Mouse (Mus musculus) left cerebral cortex, postnatal 14 days (tissue): ENCODE results near the gene Gm3512. TPM values are rescaled to one million over a fixed set of nuclear protein-coding genes. Genes with fewer than 3 reads are reported as not detected.
"Not testable (repeated sequence)": the region's sequence is repeated elsewhere in the genome, so short reads cannot be mapped to it uniquely, and the experiment has no call there.

Source experiments
- DNase-seq, 2 experiments: peaks; one replicate each; pipeline ENCODE4 v3.0.0; 2021 to 2022; ENCODE audit warnings: low spot score in 2 of 2, mixed read lengths in 1 of 2
- intact Hi-C: fragments of 180-260 bp; cut with DNase I; formaldehyde crosslinking; loops from one replicate; pipeline ENCODE4 v1.15.1; 2025
- long read RNA-seq, 2 experiments: library from polyadenylated mRNA; stranded (forward); transcript quantifications; one replicate each; pipeline ENCODE4 v2.0.0; 2021
- total RNA-seq, 2 experiments: library from RNA; stranded (reverse); gene quantifications; 2 replicates each; pipeline ENCODE4 v1.2.3; 2021

Gene Gm3512
- total RNA-seq = 1 to 10 TPM in 1 of 2 experiments, under 1 TPM in 1; 0.70 to 1.1 TPM
- long read RNA-seq, experiment 1, partial matches to known transcripts = 0 of 1 reads
- long read RNA-seq, experiment 1, other reads (novel, unspliced or antisense) = 1 of 1 reads
- long read RNA-seq, experiment 2, partial matches to known transcripts = 0 of 1 reads
- long read RNA-seq, experiment 2, other reads (novel, unspliced or antisense) = 1 of 1 reads

GRCm38 (mm10) chr14:7174483-7174971 lies at the start of gene Gm3512:
Gm3512 (minus strand) TSS chr14:7174533.
- peak in 1 of 2 experiments; percentile 8 for DNase-seq
- intact Hi-C loops = not testable (repeated sequence)

DNA sequence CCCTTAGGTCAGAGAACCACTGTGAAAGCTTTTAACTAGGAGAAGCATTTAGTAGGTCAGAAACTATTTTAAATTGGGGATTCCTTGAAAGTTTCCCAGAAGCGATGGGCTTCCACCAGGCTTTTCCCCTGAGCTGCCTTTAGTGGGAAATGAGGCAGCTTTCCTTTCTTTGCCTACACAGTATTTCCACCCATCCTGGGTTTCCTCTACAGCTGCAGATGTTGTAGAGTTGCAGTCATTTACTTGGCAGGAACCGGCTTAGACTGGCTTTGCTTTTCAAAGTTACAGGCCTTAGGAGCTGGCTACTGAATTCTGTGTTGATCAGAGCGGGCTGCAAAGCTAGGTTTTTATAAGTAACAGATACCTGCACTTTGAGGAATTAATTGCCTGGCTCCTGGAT lies 25.7 kb upstream of the Gm3512 start:
- DNase-seq = peak; percentile 7 to 8
- intact Hi-C loops = not testable (repeated sequence)

- intact Hi-C loops, DNase-seq: not testable (repeated sequence)
Observed at GRCm38 (mm10) chr14:7194440-7194839, 20.1 kb upstream of the Gm3512 start, which contains the start of gene Gm16434. Gm16434 (minus strand) TSS chr14:7194540.

- intact Hi-C loops, DNase-seq: not testable (repeated sequence)
Observed at GRCm38 (mm10) chr14:7125312-7125711, 49.0 kb downstream of the Gm3512 start, which contains the start of gene Gm6676. Gm6676 (minus strand) TSS chr14:7125412.

DNA sequence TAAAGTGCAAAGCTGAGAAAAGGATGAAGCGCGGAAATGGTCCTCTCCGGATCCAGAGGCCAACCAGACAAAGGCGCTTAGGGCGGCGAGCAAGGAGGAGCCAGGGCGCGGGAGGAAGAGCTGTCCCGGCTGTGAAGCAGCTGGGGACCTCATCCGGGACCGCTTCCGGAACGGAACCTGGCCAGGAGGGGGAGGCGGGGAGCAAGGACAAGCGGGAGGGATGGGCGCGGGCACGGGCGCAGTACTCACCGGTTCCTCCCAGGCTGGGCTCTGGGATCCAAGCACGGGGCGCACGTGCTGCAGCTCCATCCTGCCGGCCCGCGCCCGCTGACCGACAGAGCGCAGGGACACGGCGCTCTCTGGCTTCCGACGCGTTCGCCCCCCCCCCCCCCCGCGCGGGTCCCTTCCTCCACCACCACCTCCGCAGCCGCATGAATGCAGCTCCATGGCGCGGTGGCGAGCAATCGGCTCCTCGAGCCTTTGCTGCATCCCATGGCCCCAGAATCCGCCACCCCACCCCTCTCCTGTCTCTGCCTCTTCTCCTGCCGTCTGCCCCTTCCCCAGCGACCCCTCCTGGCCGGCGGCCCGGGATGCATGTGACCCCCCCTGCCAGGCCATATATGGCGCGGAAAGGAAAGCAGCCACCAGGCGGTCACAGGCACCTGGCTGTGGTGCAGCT lies 69.1 kb downstream of the Gm3512 start:
- intact Hi-C loops = not testable (repeated sequence)
- DNase-seq = peak in 1 of 2 experiments; percentile 2

Other genes starting within 250 kb of the Gm3512 start
- gene Gm6356, start 200.7 kb downstream of the Gm3512 start, total RNA-seq = not detected
- gene Gm10406, start 147.1 kb downstream of the Gm3512 start, total RNA-seq = 1 to 10 TPM in 1 of 2 experiments, under 1 TPM in 1; 0.46 to 1.1 TPM
- not detected for gene Gm3685, start 129.6 kb downstream of the Gm3512 start, total RNA-seq
- 1 to 10 TPM; 3.7 to 4.1 TPM for gene Gm3696, start 73.9 kb downstream of the Gm3512 start, total RNA-seq
- not detected for gene Gm6676, start 49.1 kb downstream of the Gm3512 start, total RNA-seq
- not detected for gene Gm16434, start 20.0 kb upstream of the Gm3512 start, total RNA-seq
- not detected for gene Gm3727, start 90.2 kb upstream of the Gm3512 start, total RNA-seq
- gene Gm3739, start 140.5 kb upstream of the Gm3512 start, total RNA-seq = under 1 TPM; 0.55 to 0.75 TPM
- gene Gm5797, start 157.9 kb upstream of the Gm3512 start, total RNA-seq = not detected
- gene Gm8374, start 190.6 kb upstream of the Gm3512 start, total RNA-seq = not detected